Mouse (Mus musculus): ENCODE results near the gene Rnf7. TPM values are rescaled to one million over a fixed set of nuclear protein-coding genes. Genes with fewer than 3 reads are reported as not detected.
"Not testable (repeated sequence)": the region's sequence is repeated elsewhere in the genome, so short reads cannot be mapped to it uniquely, and the experiment has no call there.

Gene Rnf7
- 241 and 247 TPM in 2 replicates for polyA plus RNA-seq (2016; fragmentation: Nextera tagmentation; extraction: Ambion mirVana)

- under 1% methylated on average over 74 of the region's 74 CpGs for WGBS
- H3K36me3 ChIP-seq = peaks cover 28% of the 10 kb centered on the region; the same call in 1 of the 2 replicates
- peak; percentile 95 for ATAC-seq (ENCODE audit: insufficient number of reproducible peaks, insufficient read depth, low FRiP score, low TSS enrichment, low read depth)
Observed at GRCm38 (mm10) chr9:96478071-96478888, at the start of gene Rnf7. Gene Rnf7, minus strand, starts transcription at chr9:96478675.

GRCm38 (mm10) chr9:96526011-96526410 lies 47.5 kb upstream of the Rnf7 start:
- Histone ChIP-seq H3K9me3 (no peaks in the 10 kb centered on the region), H3K4me3 (replicated peaks) (no peak overlapping the region), H3K9ac (replicated peaks) (no peak overlapping the region), H3K27me3 (no peaks in the 10 kb centered on the region), H3K27ac (no peak overlapping the region), H3K4me1 (replicated peaks) (peaks cover 22% of the 10 kb centered on the region), H3K36me3 (no peaks in the 10 kb centered on the region), H3K4me2 (no peak overlapping the region)
- WGBS = 82% methylated on average over 4 of the region's 4 CpGs
- no peak for ATAC-seq (ENCODE audit: insufficient number of reproducible peaks, insufficient read depth, low FRiP score, low TSS enrichment, low read depth)

More at GRCm38 (mm10) chr9:96478071-96478888, at the start of gene Rnf7:
- H3K4me1 ChIP-seq (replicated peaks) = peaks cover 12% of the 10 kb centered on the region
- H3K4me2 ChIP-seq = peak within 1 kb of the TSS; percentile 86
- H3K27me3 ChIP-seq = no peaks in the 10 kb centered on the region
- H3K4me3 ChIP-seq (replicated peaks) = peak within 1 kb of the TSS; percentile 90
- H3K9me3 ChIP-seq = no peaks in the 10 kb centered on the region
- peak within 1 kb of the TSS; percentile 90 for H3K9ac ChIP-seq (replicated peaks)
- H3K27ac ChIP-seq = peak within 1 kb of the TSS; percentile 89

GRCm38 (mm10) chr9:96524972-96525506 lies 46.6 kb upstream of the Rnf7 start, which contains the start of gene Gm28729:
Gene Gm28729, minus strand, starts transcription at chr9:96525264.
- no peak within 1 kb of the TSS for H3K27ac ChIP-seq
- 0 out of 2 replicates have a peak, but pooled peaks have one; percentile 19 for ATAC-seq (ENCODE audit: insufficient number of reproducible peaks, insufficient read depth, low FRiP score, low TSS enrichment, low read depth)
- H3K4me2 ChIP-seq = no peak within 1 kb of the TSS
- no peak within 1 kb of the TSS for H3K4me3 ChIP-seq (replicated peaks)
- H3K4me1 ChIP-seq (replicated peaks) = peaks cover 12% of the 10 kb centered on the region
- 59% methylated on average over 12 of the region's 12 CpGs for WGBS
- no peaks in the 10 kb centered on the region for H3K27me3 ChIP-seq
- H3K9ac ChIP-seq (replicated peaks) = no peak within 1 kb of the TSS
- no peaks in the 10 kb centered on the region for H3K36me3 ChIP-seq
- no peaks in the 10 kb centered on the region for H3K9me3 ChIP-seq

- no peak for ATAC-seq (ENCODE audit: insufficient number of reproducible peaks, insufficient read depth, low FRiP score, low TSS enrichment, low read depth)
- Histone ChIP-seq H3K9me3 (no peaks in the 10 kb centered on the region), H3K27ac (no peak overlapping the region), H3K36me3 (no peaks in the 10 kb centered on the region), H3K9ac (replicated peaks) (no peak overlapping the region), H3K4me1 (replicated peaks) (peaks cover 9% of the 10 kb centered on the region), H3K4me2 (no peak overlapping the region), H3K4me3 (replicated peaks) (no peak overlapping the region), H3K27me3 (no peaks in the 10 kb centered on the region)
- 80% methylated on average over 5 of the region's 5 CpGs for WGBS
Observed at GRCm38 (mm10) chr9:96523148-96523547, 44.7 kb upstream of the Rnf7 start.

- H3K36me3 ChIP-seq; H3K4me2 ChIP-seq; ATAC-seq (ENCODE audit: insufficient number of reproducible peaks, insufficient read depth, low FRiP score, low TSS enrichment, low read depth); H3K9me3 ChIP-seq; H3K4me3 ChIP-seq (replicated peaks); H3K27ac ChIP-seq; H3K4me1 ChIP-seq (replicated peaks); H3K27me3 ChIP-seq; H3K9ac ChIP-seq (replicated peaks): not testable (repeated sequence)
- WGBS = 76% methylated on average over 2 of the region's 2 CpGs
Observed at GRCm38 (mm10) chr9:96521574-96521973, 43.1 kb upstream of the Rnf7 start.

GRCm38 (mm10) chr9:96517429-96517828 lies 39.0 kb upstream of the Rnf7 start:
- no peaks in the 10 kb centered on the region for H3K9me3 ChIP-seq
- H3K4me1 ChIP-seq (replicated peaks) = no peaks in the 10 kb centered on the region
- no peak overlapping the region for H3K9ac ChIP-seq (replicated peaks)
- ATAC-seq (ENCODE audit: insufficient number of reproducible peaks, insufficient read depth, low FRiP score, low TSS enrichment, low read depth) = no peak
- no peak overlapping the region for H3K4me3 ChIP-seq (replicated peaks)
- H3K36me3 ChIP-seq = no peaks in the 10 kb centered on the region
- H3K4me2 ChIP-seq = no peak overlapping the region
- WGBS = 27% methylated on average over 4 of the region's 4 CpGs
- H3K27ac ChIP-seq = no peak overlapping the region
- H3K27me3 ChIP-seq = no peaks in the 10 kb centered on the region

GRCm38 (mm10) chr9:96516806-96517205 lies 38.3 kb upstream of the Rnf7 start:
- 61% methylated on average over 3 of the region's 3 CpGs for WGBS
- no peaks in the 10 kb centered on the region for H3K36me3 ChIP-seq
- no peak for ATAC-seq (ENCODE audit: insufficient number of reproducible peaks, insufficient read depth, low FRiP score, low TSS enrichment, low read depth)
- no peak overlapping the region for H3K4me2 ChIP-seq
- H3K27ac ChIP-seq = no peak overlapping the region
- H3K27me3 ChIP-seq = no peaks in the 10 kb centered on the region
- H3K4me3 ChIP-seq (replicated peaks) = no peak overlapping the region
- H3K9me3 ChIP-seq = no peaks in the 10 kb centered on the region
- H3K4me1 ChIP-seq (replicated peaks) = no peaks in the 10 kb centered on the region
- H3K9ac ChIP-seq (replicated peaks) = no peak overlapping the region

- no peaks in the 10 kb centered on the region for H3K4me1 ChIP-seq (replicated peaks)
- no peaks in the 10 kb centered on the region for H3K9me3 ChIP-seq
- no peak overlapping the region for H3K27ac ChIP-seq
- H3K9ac ChIP-seq (replicated peaks) = no peak overlapping the region
- no peak for ATAC-seq (ENCODE audit: insufficient number of reproducible peaks, insufficient read depth, low FRiP score, low TSS enrichment, low read depth)
- no peak overlapping the region for H3K4me3 ChIP-seq (replicated peaks)
- no peaks in the 10 kb centered on the region for H3K36me3 ChIP-seq
- H3K4me2 ChIP-seq = no peak overlapping the region
- no peaks in the 10 kb centered on the region for H3K27me3 ChIP-seq
- WGBS = 88% methylated on average over 5 of the region's 5 CpGs
Observed at GRCm38 (mm10) chr9:96515737-96516136, 37.3 kb upstream of the Rnf7 start.

GRCm38 (mm10) chr9:96514278-96514677 lies 35.8 kb upstream of the Rnf7 start:
- H3K36me3 ChIP-seq = no peaks in the 10 kb centered on the region
- H3K4me2 ChIP-seq = no peak overlapping the region
- no peak overlapping the region for H3K9ac ChIP-seq (replicated peaks)
- no peak for ATAC-seq (ENCODE audit: insufficient number of reproducible peaks, insufficient read depth, low FRiP score, low TSS enrichment, low read depth)
- H3K27me3 ChIP-seq = no peaks in the 10 kb centered on the region
- H3K4me1 ChIP-seq (replicated peaks) = no peaks in the 10 kb centered on the region
- H3K27ac ChIP-seq = no peak overlapping the region
- H3K4me3 ChIP-seq (replicated peaks) = no peak overlapping the region
- H3K9me3 ChIP-seq = no peaks in the 10 kb centered on the region
- 82% methylated on average over 5 of the region's 5 CpGs for WGBS

GRCm38 (mm10) chr9:96506011-96506498 lies 27.6 kb upstream of the Rnf7 start:
- H3K9me3 ChIP-seq = 0 out of 2 replicates have a peak, but pooled peaks cover 5% of the 10 kb centered on the region
- H3K27me3 ChIP-seq = no peaks in the 10 kb centered on the region
- ATAC-seq (ENCODE audit: insufficient number of reproducible peaks, insufficient read depth, low FRiP score, low TSS enrichment, low read depth) = peak; percentile 60; the same call in 1 of the 2 replicates
- peak overlapping the region; percentile 30 for H3K4me2 ChIP-seq
- H3K4me3 ChIP-seq (replicated peaks) = no peak overlapping the region
- no peak overlapping the region; the same call in 1 of the 2 replicates for H3K9ac ChIP-seq (replicated peaks)
- no peaks in the 10 kb centered on the region for H3K36me3 ChIP-seq
- no peak overlapping the region for H3K27ac ChIP-seq
- 29% methylated on average over 10 of the region's 10 CpGs for WGBS
- peaks cover 22% of the 10 kb centered on the region for H3K4me1 ChIP-seq (replicated peaks)

GRCm38 (mm10) chr9:96505156-96505555 lies 26.7 kb upstream of the Rnf7 start:
- Histone ChIP-seq H3K9ac (replicated peaks) (no peak overlapping the region), H3K27me3 (no peaks in the 10 kb centered on the region), H3K27ac (no peak overlapping the region), H3K9me3 (0 out of 2 replicates have a peak, but pooled peaks cover 5% of the 10 kb centered on the region), H3K4me1 (replicated peaks) (peaks cover 22% of the 10 kb centered on the region), H3K4me2 (no peak overlapping the region), H3K36me3 (no peaks in the 10 kb centered on the region), H3K4me3 (replicated peaks) (no peak overlapping the region)
- no peak for ATAC-seq (ENCODE audit: insufficient number of reproducible peaks, insufficient read depth, low FRiP score, low TSS enrichment, low read depth)
- WGBS = 92% methylated on average over 4 of the region's 4 CpGs
